Mouse (Mus musculus): ENCODE measurements at regions not wholly inside any gene's neighbourhood (a gene's known extent, or its start where the extent isn't known, plus 50 kb on each side); places are given as distances from the start of the nearest gene placed in this dataset.

DNA sequence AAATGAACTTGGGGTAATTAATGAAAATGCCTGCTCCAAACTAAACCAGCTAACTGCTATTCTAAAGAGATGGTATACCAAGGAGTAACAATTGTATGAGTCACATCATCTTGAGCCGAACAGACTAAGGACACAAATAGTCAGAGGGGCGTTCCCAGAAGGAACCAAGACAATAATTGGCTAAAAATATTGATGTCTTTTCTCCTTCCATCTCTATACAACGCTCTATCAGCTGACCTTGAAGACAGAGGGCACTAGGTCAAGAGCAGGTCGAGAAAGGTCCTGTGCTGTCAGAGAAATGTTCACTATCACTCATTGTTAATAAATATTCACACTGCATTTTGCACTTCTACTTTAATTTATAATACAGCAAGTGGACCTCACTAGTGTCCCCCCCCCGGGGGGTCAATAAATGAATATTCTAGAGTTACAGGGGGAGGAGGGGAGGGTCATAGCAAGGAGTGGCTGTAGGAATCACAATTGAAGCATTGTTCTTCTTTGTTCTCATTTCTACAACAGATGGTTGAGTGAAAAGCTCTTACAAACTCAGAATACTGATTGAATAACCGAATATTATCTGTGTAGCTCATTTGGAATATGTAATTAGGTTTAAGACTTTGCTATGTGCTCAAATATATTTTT, 851.5 kb downstream of the D3Ertd751e start:
- TF ChIP-seq IRF4 (IDR thresholded peaks at IDR 0.05; ENCODE audit: low read depth, low read length) (no peak), ZKSCAN1 (IDR thresholded peaks at IDR 0.05; ENCODE audit: borderline replicate concordance, low read depth, low read length) (no peak), BHLHE40 (IDR thresholded peaks at IDR 0.05; ENCODE audit: low read depth, low read length) (no peak), E2F4 (IDR thresholded peaks at IDR 0.05; ENCODE audit: insufficient replicate concordance, low read depth, low read length) (no peak), TCF12 (IDR thresholded peaks at IDR 0.05; ENCODE audit: low read depth, low read length) (no peak), NRF1 (IDR thresholded peaks at IDR 0.05; ENCODE audit: low read depth, low read length) (no peak), GABPA (IDR thresholded peaks at IDR 0.05; ENCODE audit: insufficient replicate concordance, low read depth, low read length) (no peak), MAX (IDR thresholded peaks at IDR 0.05; ENCODE audit: low read length) (no peak), KAT2A (IDR thresholded peaks at IDR 0.05; ENCODE audit: insufficient replicate concordance, low read length) (no peak), RAD21 (IDR thresholded peaks at IDR 0.05; ENCODE audit: low read depth, low read length) (no peak), TBP (conservative IDR thresholded peaks at IDR 0.05; ENCODE audit: low read depth, low read length) (no peak), ZC3H11A (IDR thresholded peaks at IDR 0.05; ENCODE audit: low read depth, low read length) (no peak), UBTF (IDR thresholded peaks at IDR 0.05; ENCODE audit: low read depth, low read length) (no peak), NELFE (IDR thresholded peaks at IDR 0.05; ENCODE audit: low read depth, low read length) (no peak), HCFC1 (IDR thresholded peaks at IDR 0.05; ENCODE audit: low read depth, low read length) (no peak), CHD2 (IDR thresholded peaks at IDR 0.05; ENCODE audit: low read length) (no peak), SMC3 (IDR thresholded peaks at IDR 0.05; ENCODE audit: low read depth, low read length) (no peak), USF1 (IDR thresholded peaks at IDR 0.05; ENCODE audit: low read depth, low read length) (no peak), MYC (IDR thresholded peaks at IDR 0.05; ENCODE audit: low read depth, low read length) (no peak), JUND (conservative IDR thresholded peaks at IDR 0.05; ENCODE audit: low read depth, low read length) (no peak)
- in situ Hi-C loops (cut with MboI; ENCODE audit: low pct_ligation_motif_present, low pct_unique_long_range_greater_than_20kb, low sequenced_read_pairs) = no loop called here
- Histone ChIP-seq H3K27me3 (replicated peaks) (no peaks in the 10 kb centered on the region), H3K27ac (ENCODE audit: insufficient read depth, low read depth) (no peak overlapping the region), H3K79me2 (replicated peaks; ENCODE audit: control insufficient read depth, extremely low read depth, insufficient read depth, poor library complexity, severe bottlenecking) (no peaks in the 10 kb centered on the region), H3K4me2 (ENCODE audit: insufficient read depth, low read depth, poor library complexity, severe bottlenecking) (no peak overlapping the region), H3K9ac (ENCODE audit: insufficient read depth, low read depth) (no peak overlapping the region), H3K36me3 (replicated peaks in 1 of 2; ENCODE audit: control insufficient read depth in 1 of 2, insufficient read depth in 1 of 2, low read length in 1 of 2) (no peaks in the 10 kb centered on the region), H3K9me3 (replicated peaks; ENCODE audit: low read length) (no peaks in the 10 kb centered on the region), H3K4me1 (ENCODE audit: control insufficient read depth in 1 of 2, insufficient read depth in 2 of 2) (peaks cover 0 to 4% of the 10 kb centered on the region in 2 experiments; a peak in 1 of 4 replicates), H3K4me3 (replicated peaks in 1 of 3; ENCODE audit: low read depth in 2 of 3, low read length in 2 of 3, poor library complexity in 1 of 3) (no peak overlapping the region)
- DNase-seq (ENCODE audit: extremely low read depth) = no peak
- dilution Hi-C loops (cut with MboI; ENCODE audit: extremely low pct_ligation_motif_present, extremely low pct_unique_long_range_greater_than_20kb, low sequenced_read_pairs) = no loop called here

DNA sequence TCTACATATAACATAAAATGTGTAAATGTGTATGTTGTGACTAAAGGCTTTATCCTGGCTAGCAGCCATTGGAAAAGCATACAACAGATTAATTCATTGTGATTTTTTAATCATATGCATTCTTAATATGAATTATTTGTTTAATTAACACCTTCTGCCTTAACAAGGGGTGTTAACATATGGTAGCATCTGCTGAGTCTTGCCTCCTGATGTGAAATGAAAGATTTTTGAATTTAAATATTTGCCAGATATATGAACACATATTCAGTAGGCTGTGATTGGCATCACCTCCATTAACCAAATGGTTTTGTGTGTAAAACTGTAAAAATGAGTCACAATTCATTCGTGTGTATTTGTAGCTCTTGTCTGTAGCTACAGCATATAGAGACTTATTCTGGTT, 854.3 kb downstream of the D3Ertd751e start:
- in situ Hi-C loops (cut with MboI; ENCODE audit: low pct_ligation_motif_present, low pct_unique_long_range_greater_than_20kb, low sequenced_read_pairs) (no loop called here), dilution Hi-C loops (cut with MboI; ENCODE audit: extremely low pct_ligation_motif_present, extremely low pct_unique_long_range_greater_than_20kb, low sequenced_read_pairs) (no loop called here)
- Histone ChIP-seq H3K9me3 (replicated peaks; ENCODE audit: low read length) (no peaks in the 10 kb centered on the region), H3K27me3 (replicated peaks) (no peaks in the 10 kb centered on the region), H3K27ac (ENCODE audit: insufficient read depth, low read depth) (no peak overlapping the region), H3K4me1 (ENCODE audit: control insufficient read depth in 1 of 2, insufficient read depth in 2 of 2) (no peaks in the 10 kb centered on the region), H3K79me2 (replicated peaks; ENCODE audit: control insufficient read depth, extremely low read depth, insufficient read depth, poor library complexity, severe bottlenecking) (no peaks in the 10 kb centered on the region), H3K9ac (ENCODE audit: insufficient read depth, low read depth) (no peak overlapping the region), H3K4me3 (replicated peaks in 1 of 3; ENCODE audit: low read depth in 2 of 3, low read length in 2 of 3, poor library complexity in 1 of 3) (no peak overlapping the region), H3K36me3 (replicated peaks in 1 of 2; ENCODE audit: control insufficient read depth in 1 of 2, insufficient read depth in 1 of 2, low read length in 1 of 2) (no peaks in the 10 kb centered on the region), H3K4me2 (ENCODE audit: insufficient read depth, low read depth, poor library complexity, severe bottlenecking) (no peak overlapping the region)
- TF ChIP-seq MYC (IDR thresholded peaks at IDR 0.05; ENCODE audit: low read depth, low read length) = no peak
- TF ChIP-seq EP300 (IDR thresholded peaks at IDR 0.05; ENCODE audit: low read length) = no peak
- no peak for TF ChIP-seq ETS1 (conservative IDR thresholded peaks at IDR 0.05; ENCODE audit: low read depth, low read length)
- TF ChIP-seq ZC3H11A (IDR thresholded peaks at IDR 0.05; ENCODE audit: low read depth, low read length) = no peak
- no peak for TF ChIP-seq RCOR1 (conservative IDR thresholded peaks at IDR 0.05; ENCODE audit: low read depth, low read length)
- DNase-seq (ENCODE audit: extremely low read depth) = no peak
